Mouse (Mus musculus): ENCODE results near the gene Dner.

GRCm38 (mm10) chr1:84561387-84561786 is 134.6 kb downstream of the Dner start:
- TF ChIP-seq GATA1 (IDR thresholded peaks at IDR 0.05; ENCODE audit: low read length) (no peak), TAL1 (IDR thresholded peaks at IDR 0.05; ENCODE audit: low read length) (no peak)

Data from erythroblast, embryonic 14.5 days (primary cell).